Mouse (Mus musculus) thymus, postnatal 4 days (tissue): ENCODE measurements around the gene Hnrnpl.
A peak's percentile ranks its signal among the peaks of the same experiment; 100 is the strongest.

Source experiments
- DNase-seq: peaks from one replicate; pipeline ENCODE4 v3.0.0; 2021

Hnrnpl gene

DNA sequence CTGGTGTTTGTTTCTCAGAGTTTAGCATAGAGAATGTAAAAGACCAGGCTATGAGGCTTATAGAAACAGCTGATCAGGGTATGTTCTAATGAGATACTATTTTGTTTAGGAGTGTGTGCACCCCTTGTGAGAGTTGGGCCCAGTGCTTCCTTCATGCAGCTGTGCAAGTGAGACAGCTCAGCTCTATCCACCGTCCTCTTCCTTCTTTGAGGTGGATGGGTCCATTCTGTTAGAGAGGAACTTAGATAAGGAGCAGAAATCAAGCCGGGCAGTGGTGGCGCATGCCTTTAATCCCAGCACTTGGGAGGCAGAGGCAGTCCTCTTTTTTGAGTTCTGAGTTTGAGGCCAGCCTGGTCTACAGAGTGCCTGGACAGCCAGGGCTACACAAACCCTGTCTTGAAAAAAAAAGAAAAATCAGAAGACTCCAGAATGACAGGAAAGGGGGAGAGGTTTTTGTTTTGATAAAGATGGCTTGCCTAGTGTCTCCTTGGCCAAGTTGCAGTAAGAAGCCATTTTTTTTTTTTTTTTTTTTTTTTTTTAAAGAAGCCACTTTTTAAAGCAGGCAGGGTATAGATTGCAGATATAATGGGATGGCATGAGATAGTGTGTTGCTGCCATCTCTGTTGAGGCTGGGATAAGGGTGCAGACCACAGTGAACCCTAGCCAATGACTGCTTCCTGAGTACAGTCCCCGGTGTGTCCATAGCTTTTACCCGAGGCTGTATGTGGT, 6.1 kb downstream of the Hnrnpl start:
- no peak for DNase-seq

- no peak for DNase-seq
These were observed 6.9 kb downstream of the Hnrnpl start for GRCm38 (mm10) chr7:28815230-28815629.

DNA sequence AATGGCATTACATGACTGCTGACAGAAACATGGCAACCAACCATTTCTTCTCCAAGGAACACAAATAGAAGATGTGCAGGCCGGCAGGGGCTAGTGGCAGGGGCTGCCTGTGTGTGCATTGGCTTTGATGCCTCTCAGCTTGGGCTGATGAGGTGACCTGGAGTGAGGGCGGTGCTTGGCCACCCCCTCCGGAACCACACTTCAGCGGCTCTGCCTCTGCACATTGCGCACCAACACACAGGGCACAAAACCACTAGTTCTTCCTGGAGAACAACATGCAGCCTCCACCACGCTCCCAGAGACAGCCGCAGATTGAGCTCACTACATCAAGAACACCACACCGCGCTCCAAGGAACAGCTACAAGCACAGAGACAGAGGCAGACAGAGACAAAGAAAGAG, 7.9 kb downstream of the Hnrnpl start:
- no peak for DNase-seq

- no peak for DNase-seq
These were observed 8.6 kb downstream of the Hnrnpl start for GRCm38 (mm10) chr7:28816920-28817319.

- DNase-seq: no peak
These were observed 9.2 kb downstream of the Hnrnpl start for GRCm38 (mm10) chr7:28817524-28817923.

DNA sequence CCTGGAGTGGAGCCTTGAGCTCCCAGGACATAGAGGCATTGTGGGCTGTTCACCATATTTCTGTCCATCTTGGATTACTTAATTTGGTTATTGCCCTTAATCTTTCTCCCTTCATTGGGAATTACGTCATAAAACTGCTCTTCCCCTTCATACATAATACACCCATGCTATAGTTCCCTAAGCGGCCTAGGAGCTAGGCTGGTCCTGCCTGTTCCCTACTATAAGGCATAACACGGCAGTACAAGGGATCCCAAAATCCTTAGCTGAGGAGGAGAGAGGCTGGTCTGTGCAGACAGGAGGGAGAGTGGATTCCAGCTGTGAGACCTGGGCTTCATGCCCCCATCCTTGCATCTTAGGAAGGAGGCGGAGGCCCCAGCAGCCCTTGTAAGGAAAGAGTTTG, 9.6 kb downstream of the Hnrnpl start:
- DNase-seq: no peak

DNA sequence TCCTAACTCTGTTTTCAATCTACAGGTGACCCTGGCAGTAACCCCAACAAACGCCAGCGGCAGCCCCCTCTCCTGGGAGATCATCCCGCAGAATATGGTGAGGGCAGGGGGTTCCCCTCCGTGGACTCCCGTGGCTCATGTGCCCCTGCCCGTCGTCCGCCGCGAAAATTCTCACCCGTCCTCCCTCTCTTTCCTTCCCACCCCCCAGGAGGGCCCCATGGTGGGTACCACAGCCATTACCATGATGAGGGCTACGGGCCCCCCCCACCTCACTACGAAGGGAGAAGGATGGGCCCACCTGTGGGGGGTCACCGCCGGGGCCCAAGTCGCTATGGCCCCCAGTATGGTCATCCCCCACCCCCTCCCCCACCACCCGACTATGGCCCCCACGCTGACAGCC, 10.1 kb downstream of the Hnrnpl start:
- no peak for DNase-seq

GRCm38 (mm10) chr7:28818861-28819452, 10.6 kb downstream of the Hnrnpl start:
- no peak for DNase-seq

- DNase-seq: no peak
These were observed 11.2 kb downstream of the Hnrnpl start for GRCm38 (mm10) chr7:28819571-28819970.

DNA sequence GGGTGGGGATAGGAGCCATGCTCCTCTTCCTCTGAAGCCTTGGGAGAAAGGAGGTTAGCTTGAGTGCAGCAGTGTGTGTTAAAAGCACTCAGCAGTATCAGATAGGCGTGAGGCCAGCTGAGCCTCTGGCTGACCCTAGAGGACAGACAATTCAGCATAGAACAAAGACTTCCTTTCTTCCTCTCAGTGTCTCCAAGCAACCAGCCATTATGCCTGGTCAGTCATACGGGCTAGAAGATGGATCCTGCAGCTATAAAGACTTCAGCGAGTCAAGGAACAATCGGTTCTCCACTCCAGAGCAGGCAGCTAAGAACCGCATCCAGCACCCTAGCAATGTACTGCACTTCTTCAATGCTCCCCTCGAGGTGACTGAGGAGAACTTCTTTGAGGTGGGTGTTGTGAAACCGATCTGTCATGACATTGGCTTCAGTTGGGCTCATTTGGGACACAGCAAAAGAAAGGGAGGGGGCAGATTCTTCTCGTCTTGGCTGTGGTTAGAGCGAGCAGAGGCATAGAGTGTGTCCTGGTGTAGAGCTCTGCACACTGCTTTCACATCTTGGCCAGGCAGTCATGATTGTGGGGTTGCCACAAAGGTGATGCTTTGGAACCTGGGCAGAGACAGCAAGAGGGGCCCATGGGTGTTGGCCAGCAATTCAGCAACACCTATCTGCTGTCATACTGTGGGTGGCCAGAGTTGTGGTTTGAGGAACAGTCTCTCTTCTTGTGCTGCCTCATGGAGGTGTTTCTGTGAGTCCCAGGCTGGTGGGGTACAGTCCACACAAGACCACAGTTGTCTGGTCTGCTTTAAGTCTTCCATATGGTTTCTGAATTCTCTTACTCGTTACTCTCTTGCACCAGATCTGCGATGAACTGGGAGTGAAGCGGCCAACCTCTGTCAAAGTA, 12.3 kb downstream of the Hnrnpl start:
- no peak for DNase-seq

DNA sequence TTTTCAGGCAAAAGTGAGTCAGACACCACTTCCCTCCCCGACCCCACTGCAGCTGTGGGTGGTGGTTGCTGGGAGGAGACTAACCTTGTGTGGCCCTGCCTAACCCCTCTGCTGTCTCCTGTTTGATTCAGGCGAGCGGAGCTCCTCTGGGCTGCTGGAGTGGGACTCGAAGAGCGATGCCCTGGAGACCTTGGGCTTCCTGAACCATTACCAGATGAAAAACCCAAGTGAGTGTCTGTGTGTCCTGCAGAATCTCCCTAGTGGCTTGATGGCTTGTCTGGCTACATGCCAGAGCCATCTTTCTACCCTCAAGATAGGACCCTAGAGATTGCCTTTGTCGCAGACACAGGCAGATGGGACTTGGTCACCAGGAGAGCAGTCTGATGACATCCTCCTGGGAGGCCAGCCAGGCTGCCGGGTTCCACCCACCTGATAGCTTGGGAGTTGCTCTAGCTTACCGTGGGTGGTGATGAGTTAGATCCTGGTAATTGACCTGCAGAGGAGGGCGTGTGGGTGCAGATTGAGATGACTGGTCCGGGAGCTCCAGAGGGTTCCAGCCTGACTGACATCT, 13.0 kb downstream of the Hnrnpl start:
- no peak for DNase-seq

DNA sequence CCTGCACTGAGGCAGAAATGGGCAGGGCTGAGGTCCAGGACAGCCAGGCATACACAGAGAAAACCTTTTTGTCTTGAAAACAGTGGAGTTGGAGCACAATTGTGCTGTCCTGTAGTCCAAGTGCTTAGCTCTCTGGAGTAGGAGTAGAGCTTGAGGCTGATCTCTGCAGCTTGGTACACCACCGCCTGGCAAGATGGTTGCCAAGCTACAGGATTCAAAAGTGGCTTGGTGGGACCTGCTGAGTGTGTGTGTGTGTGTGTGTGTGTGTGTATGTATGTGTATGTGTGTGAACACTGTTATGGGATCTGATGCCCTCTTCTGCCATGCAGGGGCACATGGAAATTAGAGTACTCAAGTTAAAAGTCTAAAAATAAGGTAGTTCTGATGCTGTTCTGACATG, 14.2 kb downstream of the Hnrnpl start:
- no peak for DNase-seq

GRCm38 (mm10) chr7:28822993-28823903, 14.9 kb downstream of the Hnrnpl start:
- no peak for DNase-seq

DNA sequence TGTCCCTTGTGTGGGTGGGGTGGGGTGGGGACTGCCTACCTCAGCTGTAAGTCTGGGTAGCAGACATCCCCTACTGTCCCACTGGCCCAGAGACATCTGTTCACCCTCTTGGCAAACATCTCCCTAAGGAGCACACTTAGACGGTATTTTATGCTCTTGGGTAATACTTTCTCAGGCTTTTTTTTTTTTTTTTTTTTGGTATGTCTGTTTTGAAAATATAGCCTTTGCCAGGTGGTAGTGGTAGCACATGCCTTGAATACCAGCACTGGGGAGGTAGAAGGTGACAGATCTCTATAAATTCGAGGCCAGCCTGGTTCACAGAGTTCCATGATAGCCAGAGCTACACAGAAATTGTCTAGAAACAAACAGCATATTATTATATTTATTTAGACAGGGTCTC, 15.6 kb downstream of the Hnrnpl start:
- no peak for DNase-seq

DNA sequence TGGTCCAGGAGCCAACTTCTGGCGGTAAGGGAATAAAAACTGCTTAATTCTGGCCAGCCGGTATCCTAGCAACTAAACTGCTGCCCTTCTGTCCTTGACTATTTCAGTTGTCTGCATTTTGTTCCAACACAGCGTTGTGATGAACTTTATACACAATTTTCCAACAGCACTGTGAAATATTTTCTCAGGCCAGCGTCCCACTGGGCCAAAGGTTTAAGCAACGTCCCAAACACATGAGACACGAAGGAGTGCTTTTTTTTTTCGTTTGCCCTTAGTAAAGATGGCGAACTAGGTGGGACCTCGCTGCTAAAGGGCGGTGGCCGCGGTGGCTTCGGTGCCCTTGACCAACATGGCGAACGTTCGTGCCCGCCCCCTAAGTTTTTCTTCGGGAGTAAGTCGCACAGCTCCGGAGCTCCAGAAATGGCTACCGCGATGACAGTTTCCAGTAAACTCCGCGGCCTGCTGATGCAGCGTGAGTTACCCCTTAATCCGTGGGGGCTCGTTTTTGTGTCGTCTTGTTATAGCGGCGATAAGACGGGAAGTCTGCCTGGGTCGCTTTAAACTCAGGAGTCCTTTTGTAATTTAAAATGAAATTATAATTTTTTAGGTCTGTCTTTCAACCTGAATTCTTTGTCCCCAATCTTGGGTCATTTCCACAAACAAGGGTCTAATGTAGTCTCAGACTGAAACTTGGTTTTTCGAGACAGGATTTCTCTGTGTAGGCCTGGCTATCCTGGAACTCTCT, 16.8 kb downstream of the Hnrnpl start, which contains the start of gene Ech1:
Gene Ech1 (plus strand): TSS at position 277 of the 745 bp plus-strand sequence.
- peak; percentile 92 for DNase-seq

GRCm38 (mm10) chr7:28825686-28826401, 17.5 kb downstream of the Hnrnpl start:
- DNase-seq: peak; percentile 73

- DNase-seq: no peak
These were observed 18.0 kb downstream of the Hnrnpl start for GRCm38 (mm10) chr7:28826402-28826772.

DNA sequence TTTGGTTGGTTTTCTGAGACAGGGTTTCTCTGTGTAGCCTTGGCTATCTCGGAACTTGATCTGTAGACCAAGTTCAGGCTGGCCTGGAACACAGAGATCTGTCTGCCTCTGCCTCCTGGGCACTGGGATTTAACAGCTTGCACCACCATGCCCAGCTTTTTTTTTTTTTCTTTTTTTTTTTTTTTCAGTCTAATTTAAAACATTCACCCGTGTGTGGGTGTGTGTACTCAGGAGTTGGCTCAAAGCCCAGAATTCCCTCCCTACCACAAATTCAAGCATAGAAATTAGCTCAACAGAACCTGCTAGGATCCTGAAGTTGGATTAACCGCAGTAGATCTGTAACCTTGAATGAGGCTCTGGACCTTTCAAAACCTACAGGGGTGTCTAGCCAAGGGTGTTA, 19.0 kb downstream of the Hnrnpl start:
- no peak for DNase-seq

- no peak for DNase-seq
These were observed 21.5 kb downstream of the Hnrnpl start for GRCm38 (mm10) chr7:28829821-28830220.

DNA sequence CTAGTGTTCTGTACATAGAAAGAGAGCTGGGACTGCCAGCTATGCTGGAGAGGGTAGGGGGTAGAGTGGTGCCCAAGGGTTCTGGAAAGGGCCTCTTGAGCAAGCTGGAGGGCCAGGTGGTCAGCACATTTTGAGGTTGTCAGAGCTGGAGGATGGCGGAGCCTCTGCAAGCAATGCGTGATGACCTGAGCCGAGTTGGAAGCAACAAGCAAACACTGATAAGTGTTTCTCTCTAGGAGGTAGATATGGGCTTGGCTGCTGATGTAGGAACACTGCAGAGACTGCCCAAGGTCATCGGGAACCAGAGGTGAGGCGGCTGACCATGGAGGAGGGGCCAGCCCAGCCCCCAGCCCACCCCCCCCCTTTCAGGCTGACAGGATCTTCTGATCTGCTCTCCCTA, 22.6 kb downstream of the Hnrnpl start:
- DNase-seq: no peak
